Mouse (Mus musculus) brain, embryonic 18.5 days (tissue): ENCODE measurements around the gene Gm37240.

Experiments
- DNase-seq: peaks from one replicate; pipeline ENCODE4 v3.0.0-alpha.2; 2012; ENCODE audit warnings: low read depth, low spot score

The Gm37240 gene

GRCm38 (mm10) chr3:85140488-85140887, 746.8 kb downstream of the Gm37240 start:
- no peak for DNase-seq

GRCm38 (mm10) chr3:85138407-85138806, 748.9 kb downstream of the Gm37240 start:
- DNase-seq = no peak

GRCm38 (mm10) chr3:85133561-85133960, 753.8 kb downstream of the Gm37240 start:
- DNase-seq = no peak

GRCm38 (mm10) chr3:85131878-85132277, 755.4 kb downstream of the Gm37240 start:
- DNase-seq = no peak

- no peak for DNase-seq
Measured at GRCm38 (mm10) chr3:85128546-85128945, 758.8 kb downstream of the Gm37240 start.

GRCm38 (mm10) chr3:85126970-85127369, 760.3 kb downstream of the Gm37240 start:
- DNase-seq = no peak

- DNase-seq = no peak
Measured at GRCm38 (mm10) chr3:85125471-85125870, 761.8 kb downstream of the Gm37240 start.

GRCm38 (mm10) chr3:85124924-85125323, 762.4 kb downstream of the Gm37240 start:
- no peak for DNase-seq

- no peak for DNase-seq
Measured at GRCm38 (mm10) chr3:85124410-85124809, 762.9 kb downstream of the Gm37240 start.

- DNase-seq = no peak
Measured at GRCm38 (mm10) chr3:85117702-85118101, 769.6 kb downstream of the Gm37240 start.

GRCm38 (mm10) chr3:85117014-85117413, 770.3 kb downstream of the Gm37240 start:
- no peak for DNase-seq

- peak; percentile 59 for DNase-seq
Measured at GRCm38 (mm10) chr3:85115959-85116543, 771.3 kb downstream of the Gm37240 start.

GRCm38 (mm10) chr3:85113565-85113964, 773.8 kb downstream of the Gm37240 start:
- no peak for DNase-seq

- DNase-seq = no peak
Measured at GRCm38 (mm10) chr3:85110762-85111161, 776.6 kb downstream of the Gm37240 start.

- DNase-seq = no peak
Measured at GRCm38 (mm10) chr3:85109221-85109620, 778.1 kb downstream of the Gm37240 start.

GRCm38 (mm10) chr3:85108396-85108795, 778.9 kb downstream of the Gm37240 start:
- no peak for DNase-seq

GRCm38 (mm10) chr3:85106956-85107355, 780.4 kb downstream of the Gm37240 start:
- no peak for DNase-seq

GRCm38 (mm10) chr3:85104301-85104700, 783.0 kb downstream of the Gm37240 start:
- no peak for DNase-seq

- no peak for DNase-seq
Measured at GRCm38 (mm10) chr3:85080882-85081558, 806.3 kb downstream of the Gm37240 start.

- no peak for DNase-seq
Measured at GRCm38 (mm10) chr3:85064113-85064512, 823.2 kb downstream of the Gm37240 start.

GRCm38 (mm10) chr3:85060153-85060552, 827.2 kb downstream of the Gm37240 start:
- DNase-seq = no peak

- no peak for DNase-seq
Measured at GRCm38 (mm10) chr3:85057245-85057644, 830.1 kb downstream of the Gm37240 start.

GRCm38 (mm10) chr3:85053526-85053925, 833.8 kb downstream of the Gm37240 start:
- DNase-seq = no peak
